Comparison of ENCODE assay signal across 17 mouse cellular contexts in the genomic region with DNA sequence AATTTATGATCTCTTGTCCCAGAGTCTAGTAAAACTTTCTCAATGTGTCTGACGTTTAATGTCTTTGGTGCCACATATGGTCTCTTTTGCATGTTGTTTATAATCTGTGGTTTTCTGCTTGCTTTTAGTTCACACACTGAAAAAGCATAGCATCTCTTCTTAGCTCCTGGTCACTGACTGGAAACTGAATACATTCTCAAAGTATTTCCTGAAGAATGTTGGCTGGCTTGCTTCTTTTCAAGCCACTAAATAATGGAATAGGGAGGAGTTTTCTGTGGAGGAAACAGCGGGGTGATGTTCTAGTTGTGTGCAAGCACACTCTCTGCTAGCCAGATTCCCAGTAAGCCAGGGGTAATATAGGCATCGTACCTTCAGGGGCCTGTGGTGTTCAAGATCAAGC.
"Had no signal": no experiment of that assay in that cellular context is flagged by ENCODE, and none has a peak within 500 bp of the region (broad histone marks: within the 10 kb centered on the region; RNA-seq: fewer than 3 reads in every experiment).

No protein-coding gene starts in this region.

- H3K27me3 ChIP-seq: liver, embryonic 15.5 days; megakaryocyte, embryonic 14.5 days; midbrain, embryonic 15.5 days; neural tube, embryonic 12.5 days; stomach, embryonic 15.5 days had no signal

- H3K9ac ChIP-seq: liver, embryonic 15.5 days; midbrain, embryonic 15.5 days; neural tube, embryonic 12.5 days; stomach, embryonic 15.5 days had no signal

- H3K27ac ChIP-seq: layer of hippocampus, adult 2 months; limb, embryonic 10.5 days; liver, embryonic 15.5 days; macrophage; midbrain, embryonic 15.5 days; neural tube, embryonic 12.5 days; stomach, embryonic 15.5 days had no signal

- H3K4me3 ChIP-seq: layer of hippocampus, adult 2 months; limb, embryonic 10.5 days; liver, embryonic 15.5 days; megakaryocyte, embryonic 14.5 days; midbrain, embryonic 15.5 days; neural tube, embryonic 12.5 days; stomach, embryonic 15.5 days had no signal

- H3K9me3 ChIP-seq: limb, embryonic 10.5 days; liver, embryonic 15.5 days; midbrain, embryonic 15.5 days; stomach, embryonic 15.5 days had no signal

- DNase-seq: kidney, adult 2 months; kidney, postnatal 4 days; lung, adult 2 months; lung, postnatal 10 days; right cerebral cortex, postnatal 14 days; thymus, adult 2 months; thymus, postnatal 25 days had no signal

- H3K4me2 ChIP-seq: liver, embryonic 11.5 days; liver, embryonic 15.5 days; midbrain, embryonic 11.5 days; midbrain, embryonic 15.5 days; neural tube, embryonic 12.5 days; stomach, embryonic 15.5 days had no signal

- H3K36me3 ChIP-seq: limb, embryonic 10.5 days; liver, embryonic 15.5 days; midbrain, embryonic 15.5 days; neural tube, embryonic 12.5 days; stomach, embryonic 15.5 days had no signal

- ATAC-seq: midbrain, embryonic 15.5 days had no signal

- H3K4me1 ChIP-seq: liver, embryonic 15.5 days; megakaryocyte, embryonic 14.5 days; neural tube, embryonic 12.5 days; stomach, embryonic 15.5 days had no signal
